Mouse (Mus musculus) G1E (cell line): ENCODE data around the gene Atp13a1.

Source experiments
- CTCF ChIP-seq: IDR thresholded peaks from 2 replicates; pipeline ENCODE4 v1.5.1; 2012; ENCODE audit warnings: low read depth, low read length, inconsistent platforms, mixed read lengths
- GATA2 ChIP-seq: IDR thresholded peaks from 2 replicates; pipeline ENCODE4 v1.6.1; 2012; ENCODE audit warnings: low read depth, low read length, inconsistent platforms, borderline replicate concordance
- POLR2AphosphoS5 ChIP-seq: IDR thresholded peaks from 2 replicates; pipeline ENCODE4 v1.6.1; 2012; ENCODE audit warnings: low read depth, low read length, inconsistent platforms; ENCODE audit not compliant: insufficient replicate concordance
- TAL1 ChIP-seq: conservative IDR thresholded peaks from 2 replicates; pipeline ENCODE4 v1.6.1; 2012; ENCODE audit warnings: low read depth, low read length, inconsistent platforms, mixed read lengths

DNA sequence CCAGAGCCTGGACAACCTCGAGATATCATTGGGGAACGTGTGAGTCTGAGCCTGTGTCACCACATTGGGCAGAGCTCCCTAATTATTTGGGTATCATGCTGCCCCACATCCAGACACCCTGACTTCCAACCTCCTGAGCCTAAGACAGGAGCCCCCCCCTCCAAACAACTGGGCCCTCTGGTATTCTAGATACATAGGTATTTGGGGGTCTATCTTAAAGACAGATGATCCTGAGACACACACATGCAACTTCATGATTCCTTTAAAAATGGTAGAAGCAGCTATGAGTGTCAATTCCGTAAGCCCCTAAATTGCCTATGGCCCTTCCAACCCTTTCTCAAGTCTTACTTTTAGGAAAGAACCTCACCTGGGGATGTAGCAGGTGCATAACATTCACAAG, 18.9 kb downstream of the Atp13a1 start:
- no peak for TF ChIP-seq TAL1
- TF ChIP-seq CTCF, result no peak
- no peak for TF ChIP-seq GATA2
- TF ChIP-seq POLR2AphosphoS5, result no peak
